Mouse (Mus musculus): Measurements from ENCODE around the gene Kank1.

Gene Kank1

GRCm38 (mm10) chr19:25366620-25367019, 129.8 kb downstream of the Kank1 start:
- no peak for DNase-seq (ENCODE audit: low spot score in 2 of 2)

- DNase-seq (ENCODE audit: low spot score in 2 of 2), result no peak
Observed at GRCm38 (mm10) chr19:25370428-25370827, 133.7 kb downstream of the Kank1 start.

GRCm38 (mm10) chr19:25372794-25373193, 136.0 kb downstream of the Kank1 start:
- no peak for DNase-seq (ENCODE audit: low spot score in 2 of 2)

- no peak for DNase-seq (ENCODE audit: low spot score in 2 of 2)
Observed at GRCm38 (mm10) chr19:25373594-25373993, 136.8 kb downstream of the Kank1 start.

- DNase-seq (ENCODE audit: low spot score in 2 of 2), result no peak
Observed at GRCm38 (mm10) chr19:25374191-25374590, 137.4 kb downstream of the Kank1 start.

- DNase-seq (ENCODE audit: low spot score in 2 of 2), result peak; percentile 35 to 40
Observed at GRCm38 (mm10) chr19:25374926-25375325, 138.2 kb downstream of the Kank1 start.

GRCm38 (mm10) chr19:25376871-25377270, 140.1 kb downstream of the Kank1 start:
- DNase-seq (ENCODE audit: low spot score in 2 of 2), result no peak

GRCm38 (mm10) chr19:25380675-25381074, 143.9 kb downstream of the Kank1 start:
- DNase-seq (ENCODE audit: low spot score in 2 of 2), result no peak

- DNase-seq (ENCODE audit: low spot score in 2 of 2), result no peak
Observed at GRCm38 (mm10) chr19:25381972-25382371, 145.2 kb downstream of the Kank1 start.

GRCm38 (mm10) chr19:25382494-25382893, 145.7 kb downstream of the Kank1 start:
- DNase-seq (ENCODE audit: low spot score in 2 of 2), result no peak

- no peak for DNase-seq (ENCODE audit: low spot score in 2 of 2)
Observed at GRCm38 (mm10) chr19:25383386-25384146, 146.8 kb downstream of the Kank1 start.

- DNase-seq (ENCODE audit: low spot score in 2 of 2), result no peak
Observed at GRCm38 (mm10) chr19:25385981-25386380, 149.2 kb downstream of the Kank1 start.

- no peak for DNase-seq (ENCODE audit: low spot score in 2 of 2)
Observed at GRCm38 (mm10) chr19:25386679-25387470, 150.1 kb downstream of the Kank1 start.

- no peak for DNase-seq (ENCODE audit: low spot score in 2 of 2)
Observed at GRCm38 (mm10) chr19:25387902-25388301, 151.1 kb downstream of the Kank1 start.

GRCm38 (mm10) chr19:25392135-25392534, 155.4 kb downstream of the Kank1 start:
- no peak for DNase-seq (ENCODE audit: low spot score in 2 of 2)

GRCm38 (mm10) chr19:25395035-25395434, 158.3 kb downstream of the Kank1 start:
- DNase-seq (ENCODE audit: low spot score in 2 of 2), result peak; percentile 65 to 71

- DNase-seq (ENCODE audit: low spot score in 2 of 2), result no peak
Observed at GRCm38 (mm10) chr19:25396709-25397266, 160.0 kb downstream of the Kank1 start.

- no peak for DNase-seq (ENCODE audit: low spot score in 2 of 2)
Observed at GRCm38 (mm10) chr19:25399511-25400211, 162.9 kb downstream of the Kank1 start.

- DNase-seq (ENCODE audit: low spot score in 2 of 2), result no peak
Observed at GRCm38 (mm10) chr19:25400212-25400913, 163.6 kb downstream of the Kank1 start.

GRCm38 (mm10) chr19:25401521-25401920, 164.7 kb downstream of the Kank1 start:
- no peak for DNase-seq (ENCODE audit: low spot score in 2 of 2)

- no peak for DNase-seq (ENCODE audit: low spot score in 2 of 2)
Observed at GRCm38 (mm10) chr19:25404163-25404562, 167.4 kb downstream of the Kank1 start.

Data from right cerebral cortex, postnatal 10 days (tissue).